Mouse (Mus musculus) liver, embryonic 14.5 days (tissue): ENCODE results near the gene Bcl11a. TPM values are rescaled to one million over a fixed set of nuclear protein-coding genes. Genes with fewer than 3 reads are reported as not detected.

Experiments
- ATAC-seq: fragments of 200-750 bp; cut with Nextera tagmentation; 2 replicates; pipeline ENCODE4 v1.8.0; 2017; ENCODE audit warnings: moderate number of reproducible peaks, mild to moderate bottlenecking, moderate library complexity; ENCODE audit not compliant: insufficient read depth
- DNase-seq, 3 experiments: peaks; one replicate each; pipeline ENCODE4 v3.0.0-alpha.2; 2012 to 2013; ENCODE audit warnings: low read depth in 3 of 3, low spot score in 3 of 3
- H3K27ac ChIP-seq: fragments of 300-500 bp; sonication (generic); 2 replicates; pipeline ENCODE4 v1.5.1; 2014; ENCODE audit warnings: moderate library complexity, mild to moderate bottlenecking, control low read depth, inconsistent platforms
- H3K27me3 ChIP-seq: fragments of 300-500 bp; sonication (generic); 2 replicates; pipeline ENCODE4 v1.6.1; 2014; ENCODE audit warnings: mild to moderate bottlenecking, low read length, moderate library complexity; ENCODE audit not compliant: control insufficient read depth, insufficient read depth
- H3K36me3 ChIP-seq: fragments of 300-500 bp; sonication (generic); replicated peaks from 2 replicates; pipeline ENCODE4 v1.6.1; 2014; ENCODE audit warnings: low read depth; ENCODE audit not compliant: control insufficient read depth, insufficient read depth
- H3K4me1 ChIP-seq, 2 experiments: fragments of 200-500 bp in 1 of 2; fragments of 300-500 bp in 1 of 2; sonication (generic) in 1 of 2; replicated peaks; 2 replicates each; pipeline ENCODE4 v1.6.1; 2012 to 2014; ENCODE audit warnings: antibody characterized with exemption in 1 of 2, inconsistent platforms in 1 of 2, low read length in 1 of 2; ENCODE audit not compliant: control insufficient read depth in 2 of 2, insufficient read depth in 2 of 2
- H3K4me2 ChIP-seq: fragments of 300-500 bp; sonication (generic); 2 replicates; pipeline ENCODE4 v1.6.1; 2014; ENCODE audit warnings: low read depth, mild to moderate bottlenecking, control low read depth, moderate library complexity
- H3K4me3 ChIP-seq, 2 experiments: fragments of 200-500 bp in 1 of 2; fragments of 300-500 bp in 1 of 2; sonication (generic) in 1 of 2; 2 replicates each; pipeline ENCODE4 v1.5.1; 2012 to 2014; ENCODE audit warnings: low read depth in 2 of 2, low read length in 2 of 2, mild to moderate bottlenecking in 2 of 2, control low read depth in 1 of 2, inconsistent platforms in 1 of 2, moderate library complexity in 1 of 2; ENCODE audit not compliant: insufficient read depth in 1 of 2
- H3K9ac ChIP-seq: fragments of 300-500 bp; sonication (generic); replicated peaks from 2 replicates; pipeline ENCODE4 v1.6.1; 2014; ENCODE audit warnings: mild to moderate bottlenecking, control low read depth, moderate library complexity
- H3K9me3 ChIP-seq: fragments of 300-500 bp; sonication (generic); 2 replicates; pipeline ENCODE4 v1.6.1; 2016; ENCODE audit warnings: low read length, mixed read lengths; ENCODE audit not compliant: control insufficient read depth
- CTCF ChIP-seq: IDR thresholded peaks from 2 replicates; pipeline ENCODE4 v1.5.1; 2016; ENCODE audit warnings: antibody characterized with exemption, low read depth, control low read depth
- EP300 ChIP-seq: IDR thresholded peaks from 2 replicates; pipeline ENCODE4 v1.6.1; 2016; ENCODE audit warnings: antibody characterized with exemption, low read depth
- WGBS: fragments of 180-500 bp; shearing (Covaris S2); extraction: QIAGEN DNeasy Blood & Tissue Kit; methylation state at CpG from one replicate; pipeline ENCODE4 v1.1.7; 2014; ENCODE audit not compliant: insufficient replicate concordance; 5-methylcytosine and 5-hydroxymethylcytosine counted together
- polyA plus RNA-seq, 2 experiments: library from polyadenylated mRNA; depleted of rRNA in 1 of 2; stranded (reverse) in 1 of 2; unstranded in 1 of 2; fragments of >200 nt; fragmentation: Nextera tagmentation in 1 of 2; extraction: Ambion mirVana in 1 of 2; gene quantifications; 2 replicates each; pipeline versions ENCODE4 v1.2.1 to v1.2.3; 2012 to 2014

Bcl11a gene
- polyA plus RNA-seq, 2 experiments, result 13.0 to 29.4 TPM

DNA sequence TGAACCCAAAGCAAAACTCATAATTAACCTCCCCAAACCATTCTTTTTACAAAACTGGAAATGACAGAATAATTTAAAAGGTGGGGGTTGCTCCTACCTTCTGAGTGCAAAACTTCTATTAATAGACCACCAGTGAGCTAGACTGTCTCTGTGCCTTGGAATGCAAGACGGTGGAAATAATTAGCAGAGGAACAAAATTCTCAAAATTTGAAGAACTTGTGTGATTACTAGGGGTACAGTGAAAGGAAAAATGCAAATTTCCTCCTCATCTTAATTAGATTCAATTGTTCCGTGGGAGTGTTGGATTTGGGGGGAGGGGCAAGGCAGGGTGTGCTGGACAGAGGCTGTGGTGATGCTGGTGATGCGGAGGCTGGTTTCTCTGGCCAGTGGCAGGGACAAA is 20.8 kb downstream of the Bcl11a start:
- H3K27me3 ChIP-seq, result no peaks in the 10 kb centered on the region
- 48% methylated on average over 3 of the region's 3 CpGs for WGBS
- TF ChIP-seq CTCF (no peak), EP300 (no peak)
- H3K4me3 ChIP-seq, result no peak overlapping the region
- H3K27ac ChIP-seq, result no peak overlapping the region; the same call in none of the 2 replicates
- H3K4me1 ChIP-seq, result peaks cover 54 to 67% of the 10 kb centered on the region in 2 experiments
- H3K36me3 ChIP-seq, result peaks cover 3% of the 10 kb centered on the region; the same call in 1 of the 2 replicates
- no peaks in the 10 kb centered on the region for H3K9me3 ChIP-seq
- DNase-seq (no peak), ATAC-seq (no peak)
- no peak overlapping the region for H3K9ac ChIP-seq
- H3K4me2 ChIP-seq, result peak overlapping the region; percentile 56

DNA sequence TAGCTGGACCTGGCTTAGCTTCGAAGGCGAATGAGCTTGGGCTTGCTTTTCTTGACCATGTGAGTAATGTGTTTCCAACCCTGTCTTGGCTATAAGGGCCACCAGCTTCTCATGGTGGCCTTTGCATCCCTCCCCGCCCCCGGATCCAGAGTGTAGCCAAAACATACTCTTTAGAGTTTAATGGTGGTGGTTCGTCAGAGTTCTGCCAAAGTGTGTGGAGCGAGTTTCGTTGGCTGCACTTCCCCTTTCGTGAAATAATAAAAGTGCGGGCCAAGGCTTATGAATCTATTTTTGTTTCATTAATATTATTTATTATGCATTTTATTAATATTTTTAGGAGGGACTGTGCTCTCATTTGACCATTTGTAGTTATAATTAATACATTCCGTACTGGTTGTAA is 21.4 kb downstream of the Bcl11a start:
- Histone ChIP-seq H3K36me3 (peaks cover 3% of the 10 kb centered on the region; the same call in 1 of the 2 replicates), H3K9me3 (no peaks in the 10 kb centered on the region), H3K27me3 (no peaks in the 10 kb centered on the region), H3K4me2 (peak overlapping the region; percentile 56), H3K4me1 (peaks cover 50 to 63% of the 10 kb centered on the region in 2 experiments), H3K4me3 (no peak overlapping the region), H3K9ac (no peak overlapping the region), H3K27ac (no peak overlapping the region; the same call in none of the 2 replicates)
- WGBS, result 64% methylated on average over 10 of the region's 10 CpGs
- ATAC-seq, result no peak
- no peak for DNase-seq
- no peak for TF ChIP-seq EP300
- TF ChIP-seq CTCF, result no peak

DNA sequence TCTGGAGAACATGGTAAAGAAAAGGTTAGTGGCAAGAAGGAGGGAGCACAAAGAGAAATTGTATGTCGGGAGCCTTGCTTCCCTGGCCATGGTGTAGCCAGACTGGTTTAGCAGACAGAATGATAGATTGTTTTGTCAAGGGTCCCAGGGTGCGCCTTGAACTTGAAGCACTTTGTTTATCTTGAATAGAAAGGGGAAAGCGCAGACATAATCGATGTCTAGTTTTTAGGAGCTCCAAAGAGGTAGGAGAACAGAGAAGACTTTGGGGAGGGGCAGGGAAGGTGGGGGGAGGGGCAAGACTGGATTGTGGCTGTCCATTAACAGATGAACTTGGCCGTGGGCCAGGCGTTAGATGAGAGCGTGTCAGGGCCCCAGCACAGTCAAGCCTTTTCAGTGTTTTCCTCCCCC is 22.0 kb downstream of the Bcl11a start:
- Histone ChIP-seq H3K4me3 (no peak overlapping the region), H3K9me3 (no peaks in the 10 kb centered on the region), H3K27me3 (no peaks in the 10 kb centered on the region), H3K4me2 (peak overlapping the region; percentile 56), H3K36me3 (peaks cover 3% of the 10 kb centered on the region; the same call in 1 of the 2 replicates), H3K4me1 (peaks cover 49 to 59% of the 10 kb centered on the region in 2 experiments), H3K27ac (peak overlapping the region; percentile 52), H3K9ac (peak overlapping the region; percentile 37; the same call in 1 of the 2 replicates)
- DNase-seq (no peak), ATAC-seq (peak; percentile 50; the same call in 1 of the 2 replicates)
- 15% methylated on average over 7 of the region's 7 CpGs for WGBS
- TF ChIP-seq EP300, result no peak
- TF ChIP-seq CTCF, result no peak

DNA sequence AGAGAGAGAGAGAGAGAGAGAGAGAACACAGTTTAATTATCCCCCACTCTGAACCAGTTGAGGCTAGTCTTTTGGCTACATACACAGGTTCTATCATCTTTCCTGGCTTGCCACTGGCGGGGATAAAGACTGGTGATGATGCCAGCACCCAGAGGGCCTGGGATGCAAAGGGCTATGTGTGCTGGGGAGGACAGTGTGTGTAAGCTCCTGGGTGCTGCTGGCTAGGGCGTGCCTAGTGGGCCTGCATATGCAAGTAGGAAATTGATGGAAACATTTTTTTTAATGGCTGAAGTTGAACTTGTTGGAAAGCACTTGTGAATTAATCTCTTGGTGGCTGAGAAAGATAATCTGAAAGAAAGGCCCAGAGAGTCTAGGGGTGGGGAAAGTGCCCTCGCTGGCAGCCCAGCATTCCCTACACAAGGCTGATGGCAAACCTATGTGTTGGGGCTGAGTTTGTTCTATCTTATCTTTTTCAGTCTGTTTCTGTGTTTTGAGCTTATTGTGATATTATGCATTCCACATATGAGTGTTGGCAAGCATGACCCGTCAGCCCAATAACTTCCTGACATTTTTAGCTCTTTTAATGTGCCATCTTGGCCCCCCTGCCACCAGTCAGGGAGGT is 22.7 kb downstream of the Bcl11a start:
- no peaks in the 10 kb centered on the region for H3K9me3 ChIP-seq
- H3K4me3 ChIP-seq, result no peak overlapping the region
- H3K9ac ChIP-seq, result no peak overlapping the region
- no peaks in the 10 kb centered on the region for H3K27me3 ChIP-seq
- DNase-seq, result no peak
- TF ChIP-seq EP300, result no peak; the same call in 1 of the 2 replicates
- WGBS, result 18% methylated on average over 4 of the region's 4 CpGs
- H3K27ac ChIP-seq, result peak overlapping the region; percentile 52
- peaks cover 49 to 54% of the 10 kb centered on the region in 2 experiments for H3K4me1 ChIP-seq
- peak overlapping the region; percentile 56 for H3K4me2 ChIP-seq
- H3K36me3 ChIP-seq, result peaks cover 5% of the 10 kb centered on the region
- ATAC-seq, result peak; percentile 75

DNA sequence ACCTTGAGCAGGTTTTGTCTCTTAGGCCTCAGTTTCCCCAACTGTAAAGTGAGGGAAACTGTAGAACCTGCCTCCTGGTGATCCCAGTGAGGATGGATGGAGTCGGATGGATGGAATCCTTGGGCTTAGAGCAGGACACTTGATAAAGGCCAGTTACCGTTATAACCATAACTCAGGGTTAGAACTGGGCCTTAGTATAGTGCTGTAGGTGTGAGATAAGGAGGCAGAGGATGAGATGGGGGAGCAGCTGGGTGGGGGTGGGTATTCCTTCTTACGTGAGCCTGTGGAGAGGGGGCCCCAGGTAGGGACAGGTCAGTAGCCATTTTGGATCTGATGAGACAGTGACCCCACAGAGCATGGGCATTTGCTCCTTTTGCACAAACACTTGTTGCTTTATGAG is 23.8 kb downstream of the Bcl11a start:
- peak overlapping the region; percentile 0; the same call in 1 of the 2 replicates for H3K9ac ChIP-seq
- H3K36me3 ChIP-seq, result peaks cover 5% of the 10 kb centered on the region
- H3K27ac ChIP-seq, result peak overlapping the region; percentile 43
- peaks cover 47 to 48% of the 10 kb centered on the region in 2 experiments for H3K4me1 ChIP-seq
- H3K9me3 ChIP-seq, result no peaks in the 10 kb centered on the region
- no peak overlapping the region for H3K4me3 ChIP-seq
- no peak for DNase-seq
- H3K27me3 ChIP-seq, result no peaks in the 10 kb centered on the region
- TF ChIP-seq CTCF (no peak), EP300 (peak; percentile 62)
- 22% methylated on average over 3 of the region's 3 CpGs for WGBS
- peak overlapping the region; percentile 56 for H3K4me2 ChIP-seq
- peak; percentile 72 for ATAC-seq
